11 mouse cellular contexts compared by ENCODE assay signal in genomic region chr12:16145621-16146020, GRCm38 (mm10).
DNase-seq lines count a peak whose midpoint lies in the region; ATAC-seq lines count a peak whose summit lies in the region.
"Had no signal": no experiment of that assay in that cellular context is flagged by ENCODE, and none has a peak within 500 bp of the region (broad histone marks: within the 10 kb centered on the region; RNA-seq: fewer than 3 reads in every experiment).

No protein-coding gene starts in this region.

- DNase-seq in adrenal gland, postnatal 25 days: peak; percentile 13
- no peak for DNase-seq in adrenal gland, postnatal 4 days (ENCODE audit: low spot score in 2 of 2)
- peak; percentile 33 for DNase-seq in 3134 (ENCODE audit: extremely low read depth, insufficient read length, low spot score)
- DNase-seq in gastrocnemius, adult 8-10 months (ENCODE audit: low spot score in 2 of 2): peak; percentile 46 to 53
- peak; percentile 25 to 83 for DNase-seq in left cerebral cortex, adult 8-10 months (ENCODE audit: low spot score in 2 of 2)
- DNase-seq in kidney, adult 18-20 months: no peak
- no peak for DNase-seq in embryonic facial prominence, embryonic 10.5 days (ENCODE audit: low spot score)
- DNase-seq: cerebellum, adult 9-10 months had no signal

- no peaks in the 10 kb centered on the region for H3K27me3 ChIP-seq in forebrain, embryonic 15.5 days
- H3K27me3 ChIP-seq in embryonic facial prominence, embryonic 10.5 days (replicated peaks; ENCODE audit: low read depth, poor library complexity, severe bottlenecking): no peaks in the 10 kb centered on the region
- H3K27me3 ChIP-seq: hindbrain, embryonic 15.5 days had no signal

- WGBS in forebrain, embryonic 15.5 days: 71% methylated on average over 7 of the region's 7 CpGs
- WGBS in embryonic facial prominence, embryonic 10.5 days: 86% methylated on average over 7 of the region's 7 CpGs

- no peak overlapping the region for H3K27ac ChIP-seq in forebrain, embryonic 15.5 days (replicated peaks)
- no peak overlapping the region for H3K27ac ChIP-seq in embryonic facial prominence, embryonic 10.5 days (replicated peaks)
- H3K27ac ChIP-seq: forebrain, embryonic 10.5 days; hindbrain, embryonic 15.5 days had no signal

- no peak overlapping the region for H3K9ac ChIP-seq in forebrain, embryonic 15.5 days (replicated peaks)
- H3K9ac ChIP-seq: hindbrain, embryonic 15.5 days had no signal

- no peaks in the 10 kb centered on the region for H3K9me3 ChIP-seq in forebrain, embryonic 15.5 days
- H3K9me3 ChIP-seq in embryonic facial prominence, embryonic 10.5 days: no peaks in the 10 kb centered on the region
- H3K9me3 ChIP-seq: forebrain, embryonic 10.5 days; hindbrain, embryonic 15.5 days had no signal

- no peaks in the 10 kb centered on the region for H3K4me1 ChIP-seq in forebrain, embryonic 15.5 days
- no peaks in the 10 kb centered on the region for H3K4me1 ChIP-seq in embryonic facial prominence, embryonic 10.5 days
- H3K4me1 ChIP-seq: forebrain, embryonic 10.5 days; hindbrain, embryonic 15.5 days had no signal

- H3K36me3 ChIP-seq in forebrain, embryonic 15.5 days: no peaks in the 10 kb centered on the region
- no peaks in the 10 kb centered on the region for H3K36me3 ChIP-seq in embryonic facial prominence, embryonic 10.5 days (replicated peaks)
- H3K36me3 ChIP-seq: forebrain, embryonic 10.5 days; hindbrain, embryonic 15.5 days had no signal

- no peak overlapping the region for H3K4me2 ChIP-seq in forebrain, embryonic 15.5 days (replicated peaks)
- H3K4me2 ChIP-seq: hindbrain, embryonic 15.5 days had no signal

- no peak overlapping the region for H3K4me3 ChIP-seq in forebrain, embryonic 15.5 days
- no peak overlapping the region for H3K4me3 ChIP-seq in embryonic facial prominence, embryonic 10.5 days
- H3K4me3 ChIP-seq: forebrain, embryonic 10.5 days; hindbrain, embryonic 15.5 days had no signal

- no peak for ATAC-seq in forebrain, embryonic 15.5 days (replicated peaks)

Comparison
In these comparisons a context has a peak if more than half of its experiments do, and no peak if none do; other contexts are left out.
1. DNase-seq: peak in adrenal gland, postnatal 25 days (single experiment), 3134 (single experiment), gastrocnemius, adult 8-10 months (2 of 2) and left cerebral cortex, adult 8-10 months (2 of 2); none in adrenal gland, postnatal 4 days (0 of 2), kidney, adult 18-20 months (single experiment) and embryonic facial prominence, embryonic 10.5 days (single experiment).